Mouse (Mus musculus) right cerebral cortex, postnatal 4 days (tissue): ENCODE results near the gene Rpl18.

Experiments used
- DNase-seq: peaks from one replicate; pipeline ENCODE4 v3.0.0-alpha.2; 2022

Rpl18 gene

GRCm38 (mm10) chr7:45741308-45741707, 26.1 kb downstream of the Rpl18 start:
- no peak for DNase-seq

- no peak for DNase-seq
Measured at GRCm38 (mm10) chr7:45741777-45742176, 26.5 kb downstream of the Rpl18 start.

GRCm38 (mm10) chr7:45742338-45742737, 27.1 kb downstream of the Rpl18 start:
- DNase-seq = no peak

GRCm38 (mm10) chr7:45744387-45744786, 29.1 kb downstream of the Rpl18 start:
- DNase-seq = peak; percentile 66

- DNase-seq = no peak
Measured at GRCm38 (mm10) chr7:45746518-45746917, 31.3 kb downstream of the Rpl18 start.

- DNase-seq = no peak
Measured at GRCm38 (mm10) chr7:45747450-45747849, 32.2 kb downstream of the Rpl18 start.

GRCm38 (mm10) chr7:45748110-45748509, 32.9 kb downstream of the Rpl18 start:
- DNase-seq = no peak

- DNase-seq = no peak
Measured at GRCm38 (mm10) chr7:45749401-45749800, 34.1 kb downstream of the Rpl18 start.

- no peak for DNase-seq
Measured at GRCm38 (mm10) chr7:45750162-45750561, 34.9 kb downstream of the Rpl18 start.

GRCm38 (mm10) chr7:45755703-45756102, 40.4 kb downstream of the Rpl18 start:
- no peak for DNase-seq

- no peak for DNase-seq
Measured at GRCm38 (mm10) chr7:45759400-45759799, 44.1 kb downstream of the Rpl18 start.

GRCm38 (mm10) chr7:45760151-45760550, 44.9 kb downstream of the Rpl18 start:
- no peak for DNase-seq

GRCm38 (mm10) chr7:45765995-45766394, 50.7 kb downstream of the Rpl18 start:
- no peak for DNase-seq

GRCm38 (mm10) chr7:45766764-45767163, 51.5 kb downstream of the Rpl18 start:
- no peak for DNase-seq

GRCm38 (mm10) chr7:45767500-45767899, 52.2 kb downstream of the Rpl18 start:
- DNase-seq = no peak
